Mouse (Mus musculus): Measurements from ENCODE around the gene Camta2. TPM values are rescaled to one million over a fixed set of nuclear protein-coding genes. Genes with fewer than 3 reads are reported as not detected.

The Camta2 gene
- polyA plus RNA-seq, 1 experiment from 2014 or later, result 14.2 TPM

GRCm38 (mm10) chr11:70670483-70670882 lies 17.4 kb downstream of the Camta2 start:
- no peaks in the 10 kb centered on the region for H3K9me3 ChIP-seq (replicated peaks; ENCODE audit: control insufficient read depth, low read length)
- peak overlapping the region; percentile 73 for H3K4me3 ChIP-seq (replicated peaks; ENCODE audit: low read length)
- peak overlapping the region; percentile 87 for H3K4me2 ChIP-seq (ENCODE audit: low read depth, low read length)
- ATAC-seq (ENCODE audit: insufficient read depth, low FRiP score), result no peak
- 35% methylated on average over 14 of the region's 14 CpGs for WGBS
- peaks cover 21% of the 10 kb centered on the region for H3K4me1 ChIP-seq (ENCODE audit: control insufficient read depth, insufficient read depth, low read length)
- H3K27me3 ChIP-seq (ENCODE audit: control insufficient read depth, insufficient read depth, low read length), result no peaks in the 10 kb centered on the region
- peak overlapping the region; percentile 99 for H3K27ac ChIP-seq (ENCODE audit: low read length)
- H3K9ac ChIP-seq (ENCODE audit: low read length), result peak overlapping the region; percentile 84
- H3K36me3 ChIP-seq (ENCODE audit: control insufficient read depth, insufficient read depth, low read length), result 0 out of 2 replicates have a peak, but pooled peaks cover 5% of the 10 kb centered on the region

GRCm38 (mm10) chr11:70669582-70670345 lies 18.1 kb downstream of the Camta2 start:
- H3K9ac ChIP-seq (ENCODE audit: low read length), result peak overlapping the region; percentile 84
- peaks cover 21% of the 10 kb centered on the region for H3K4me1 ChIP-seq (ENCODE audit: control insufficient read depth, insufficient read depth, low read length)
- WGBS, result 0% methylated on average over 31 of the region's 31 CpGs
- peak overlapping the region; percentile 87 for H3K4me2 ChIP-seq (ENCODE audit: low read depth, low read length)
- no peaks in the 10 kb centered on the region for H3K27me3 ChIP-seq (ENCODE audit: control insufficient read depth, insufficient read depth, low read length)
- peaks cover 2% of the 10 kb centered on the region; the same call in 1 of the 2 replicates for H3K36me3 ChIP-seq (ENCODE audit: control insufficient read depth, insufficient read depth, low read length)
- no peaks in the 10 kb centered on the region for H3K9me3 ChIP-seq (replicated peaks; ENCODE audit: control insufficient read depth, low read length)
- peak overlapping the region; percentile 99 for H3K27ac ChIP-seq (ENCODE audit: low read length)
- H3K4me3 ChIP-seq (replicated peaks; ENCODE audit: low read length), result peak overlapping the region; percentile 73
- peak; percentile 15; the same call in 1 of the 2 replicates for ATAC-seq (ENCODE audit: insufficient read depth, low FRiP score)

GRCm38 (mm10) chr11:70668771-70669505 lies 19.0 kb downstream of the Camta2 start, which contains the start of gene Spag7:
TSS of gene Spag7 (minus strand) at chr11:70669416.
- WGBS, result under 1% methylated on average over 44 of the region's 44 CpGs
- Histone ChIP-seq H3K36me3 (ENCODE audit: control insufficient read depth, insufficient read depth, low read length) (peaks cover 11% of the 10 kb centered on the region), H3K27ac (ENCODE audit: low read length) (peak within 1 kb of the TSS; percentile 99), H3K4me3 (replicated peaks; ENCODE audit: low read length) (peak within 1 kb of the TSS; percentile 73), H3K4me2 (ENCODE audit: low read depth, low read length) (peak within 1 kb of the TSS; percentile 94), H3K4me1 (ENCODE audit: control insufficient read depth, insufficient read depth, low read length) (peaks cover 21% of the 10 kb centered on the region), H3K9ac (ENCODE audit: low read length) (peak within 1 kb of the TSS; percentile 84), H3K27me3 (ENCODE audit: control insufficient read depth, insufficient read depth, low read length) (no peaks in the 10 kb centered on the region), H3K9me3 (replicated peaks; ENCODE audit: control insufficient read depth, low read length) (no peaks in the 10 kb centered on the region)
- peak; percentile 96 for ATAC-seq (ENCODE audit: insufficient read depth, low FRiP score)

GRCm38 (mm10) chr11:70668335-70668770 lies 19.6 kb downstream of the Camta2 start:
- WGBS, result under 1% methylated on average over 15 of the region's 15 CpGs
- Histone ChIP-seq H3K9ac (ENCODE audit: low read length) (peak overlapping the region; percentile 82), H3K27me3 (ENCODE audit: control insufficient read depth, insufficient read depth, low read length) (no peaks in the 10 kb centered on the region), H3K9me3 (replicated peaks; ENCODE audit: control insufficient read depth, low read length) (no peaks in the 10 kb centered on the region), H3K4me1 (ENCODE audit: control insufficient read depth, insufficient read depth, low read length) (peaks cover 21% of the 10 kb centered on the region), H3K4me3 (replicated peaks; ENCODE audit: low read length) (peak overlapping the region; percentile 73), H3K4me2 (ENCODE audit: low read depth, low read length) (peak overlapping the region; percentile 94), H3K27ac (ENCODE audit: low read length) (peak overlapping the region; percentile 99), H3K36me3 (ENCODE audit: control insufficient read depth, insufficient read depth, low read length) (peaks cover 15% of the 10 kb centered on the region)
- peak; percentile 59; the same call in 1 of the 2 replicates for ATAC-seq (ENCODE audit: insufficient read depth, low FRiP score)

- Histone ChIP-seq H3K4me3 (replicated peaks; ENCODE audit: low read length) (peak overlapping the region; percentile 73), H3K9ac (ENCODE audit: low read length) (peak overlapping the region; percentile 82), H3K9me3 (replicated peaks; ENCODE audit: control insufficient read depth, low read length) (no peaks in the 10 kb centered on the region), H3K4me2 (ENCODE audit: low read depth, low read length) (peak overlapping the region; percentile 94), H3K27me3 (ENCODE audit: control insufficient read depth, insufficient read depth, low read length) (no peaks in the 10 kb centered on the region), H3K27ac (ENCODE audit: low read length) (peak overlapping the region; percentile 99), H3K36me3 (ENCODE audit: control insufficient read depth, insufficient read depth, low read length) (peaks cover 15% of the 10 kb centered on the region), H3K4me1 (ENCODE audit: control insufficient read depth, insufficient read depth, low read length) (peaks cover 21% of the 10 kb centered on the region)
- ATAC-seq (ENCODE audit: insufficient read depth, low FRiP score), result no peak
- 60% methylated on average over 14 of the region's 14 CpGs for WGBS
These were observed 20.4 kb downstream of the Camta2 start for GRCm38 (mm10) chr11:70667271-70668150.

- WGBS, result 93% methylated on average over 8 of the region's 8 CpGs
- no peak overlapping the region for H3K4me2 ChIP-seq (ENCODE audit: low read depth, low read length)
- H3K4me1 ChIP-seq (ENCODE audit: control insufficient read depth, insufficient read depth, low read length), result peaks cover 21% of the 10 kb centered on the region
- ATAC-seq (ENCODE audit: insufficient read depth, low FRiP score), result no peak
- peaks cover 15% of the 10 kb centered on the region for H3K36me3 ChIP-seq (ENCODE audit: control insufficient read depth, insufficient read depth, low read length)
- H3K9me3 ChIP-seq (replicated peaks; ENCODE audit: control insufficient read depth, low read length), result no peaks in the 10 kb centered on the region
- H3K9ac ChIP-seq (ENCODE audit: low read length), result no peak overlapping the region
- H3K4me3 ChIP-seq (replicated peaks; ENCODE audit: low read length), result no peak overlapping the region
- H3K27ac ChIP-seq (ENCODE audit: low read length), result no peak overlapping the region
- no peaks in the 10 kb centered on the region for H3K27me3 ChIP-seq (ENCODE audit: control insufficient read depth, insufficient read depth, low read length)
These were observed 21.2 kb downstream of the Camta2 start for GRCm38 (mm10) chr11:70666687-70667086.

GRCm38 (mm10) chr11:70664741-70665140 lies 23.2 kb downstream of the Camta2 start:
- Histone ChIP-seq H3K36me3 (ENCODE audit: control insufficient read depth, insufficient read depth, low read length) (peaks cover 15% of the 10 kb centered on the region), H3K4me2 (ENCODE audit: low read depth, low read length) (no peak overlapping the region), H3K27ac (ENCODE audit: low read length) (no peak overlapping the region), H3K4me1 (ENCODE audit: control insufficient read depth, insufficient read depth, low read length) (peaks cover 10% of the 10 kb centered on the region), H3K9ac (ENCODE audit: low read length) (no peak overlapping the region), H3K9me3 (replicated peaks; ENCODE audit: control insufficient read depth, low read length) (no peaks in the 10 kb centered on the region), H3K4me3 (replicated peaks; ENCODE audit: low read length) (no peak overlapping the region), H3K27me3 (ENCODE audit: control insufficient read depth, insufficient read depth, low read length) (no peaks in the 10 kb centered on the region)
- 92% methylated on average over 9 of the region's 9 CpGs for WGBS
- no peak for ATAC-seq (ENCODE audit: insufficient read depth, low FRiP score)

GRCm38 (mm10) chr11:70663957-70664356 lies 23.9 kb downstream of the Camta2 start:
- no peak for ATAC-seq (ENCODE audit: insufficient read depth, low FRiP score)
- no peak overlapping the region for H3K9ac ChIP-seq (ENCODE audit: low read length)
- H3K9me3 ChIP-seq (replicated peaks; ENCODE audit: control insufficient read depth, low read length), result no peaks in the 10 kb centered on the region
- H3K4me2 ChIP-seq (ENCODE audit: low read depth, low read length), result no peak overlapping the region
- 84% methylated on average over 6 of the region's 6 CpGs for WGBS
- H3K4me3 ChIP-seq (replicated peaks; ENCODE audit: low read length), result no peak overlapping the region
- H3K4me1 ChIP-seq (ENCODE audit: control insufficient read depth, insufficient read depth, low read length), result peaks cover 10% of the 10 kb centered on the region
- peaks cover 15% of the 10 kb centered on the region for H3K36me3 ChIP-seq (ENCODE audit: control insufficient read depth, insufficient read depth, low read length)
- H3K27me3 ChIP-seq (ENCODE audit: control insufficient read depth, insufficient read depth, low read length), result no peaks in the 10 kb centered on the region
- H3K27ac ChIP-seq (ENCODE audit: low read length), result no peak overlapping the region
